14 mouse cellular contexts compared by ENCODE assay signal in genomic region chr9:61872246-61872941, GRCm38 (mm10). TPM values are rescaled to one million over a fixed set of nuclear protein-coding genes. Genes with fewer than 3 reads are reported as not detected.
A peak's percentile ranks its signal among the peaks of the same experiment; 100 is the strongest.
DNase-seq lines count a peak whose midpoint lies in the region; ATAC-seq and TF ChIP-seq lines count a peak whose summit lies in the region.
"Had no signal": no experiment of that assay in that cellular context is flagged by ENCODE, and none has a peak within 500 bp of the region (broad histone marks: within the 10 kb centered on the region; RNA-seq: fewer than 3 reads in every experiment).

No protein-coding gene starts in this region.

- TF ChIP-seq CTCF in heart, adult 2 months (IDR thresholded peaks at IDR 0.05): no peak

- DNase-seq in kidney, postnatal 10 days: no peak
- DNase-seq in limb, embryonic 10.5 days (ENCODE audit: low spot score): no peak
- no peak for DNase-seq in spleen, adult 18-20 months
- DNase-seq in heart, adult 2 months: no peak
- DNase-seq in liver, embryonic 11.5 days (ENCODE audit: low spot score): no peak
- DNase-seq: gastrocnemius, postnatal 25 days; heart, postnatal 36 days; kidney, postnatal 4 days; lung, embryonic 14.5 days had no signal

- H3K9me3 ChIP-seq in kidney, embryonic 15.5 days (replicated peaks): no peaks in the 10 kb centered on the region
- H3K9me3 ChIP-seq in forebrain, embryonic 12.5 days: no peaks in the 10 kb centered on the region
- no peaks in the 10 kb centered on the region for H3K9me3 ChIP-seq in limb, embryonic 10.5 days (replicated peaks)
- H3K9me3 ChIP-seq in neural tube, embryonic 15.5 days (replicated peaks): no peaks in the 10 kb centered on the region
- H3K9me3 ChIP-seq in liver, embryonic 11.5 days (ENCODE audit: control insufficient read depth, low read length): no peaks in the 10 kb centered on the region
- H3K9me3 ChIP-seq: embryonic facial prominence, embryonic 15.5 days; G1E had no signal

- no peak for TF ChIP-seq EP300 in heart, adult 2 months (IDR thresholded peaks at IDR 0.05; ENCODE audit: insufficient read depth, low read depth, low read length)

- ATAC-seq in kidney, embryonic 15.5 days (replicated peaks; ENCODE audit: low FRiP score): no peak
- ATAC-seq in forebrain, embryonic 12.5 days (ENCODE audit: low FRiP score): peak; percentile 95
- no peak for ATAC-seq in neural tube, embryonic 15.5 days (ENCODE audit: low FRiP score)
- no peak for ATAC-seq in liver, embryonic 11.5 days (replicated peaks; ENCODE audit: low FRiP score)

- no peak overlapping the region for H3K4me3 ChIP-seq in kidney, embryonic 15.5 days (replicated peaks)
- no peak overlapping the region for H3K4me3 ChIP-seq in forebrain, embryonic 12.5 days (replicated peaks)
- H3K4me3 ChIP-seq in limb, embryonic 10.5 days: no peak overlapping the region
- H3K4me3 ChIP-seq in neural tube, embryonic 15.5 days (replicated peaks): no peak overlapping the region
- H3K4me3 ChIP-seq in heart, adult 2 months: no peak overlapping the region
- no peak overlapping the region for H3K4me3 ChIP-seq in liver, embryonic 11.5 days (ENCODE audit: low read depth, low read length)
- H3K4me3 ChIP-seq: embryonic facial prominence, embryonic 15.5 days had no signal

- H3K4me2 ChIP-seq in kidney, embryonic 15.5 days: no peak overlapping the region
- H3K4me2 ChIP-seq in forebrain, embryonic 12.5 days: peak overlapping the region; percentile 13
- H3K4me2 ChIP-seq in neural tube, embryonic 15.5 days: no peak overlapping the region
- H3K4me2 ChIP-seq in liver, embryonic 11.5 days: no peak overlapping the region
- H3K4me2 ChIP-seq: embryonic facial prominence, embryonic 15.5 days; lung, embryonic 14.5 days had no signal

- TF ChIP-seq POLR2A in heart, adult 2 months (IDR thresholded peaks at IDR 0.05; ENCODE audit: insufficient read depth, low read depth, low read length): no peak

- intact Hi-C loops in heart, adult 2 months (cut with DNase I): no loop called here

- H3K9ac ChIP-seq in kidney, embryonic 15.5 days: no peak overlapping the region
- H3K9ac ChIP-seq in forebrain, embryonic 12.5 days: no peak overlapping the region
- H3K9ac ChIP-seq in neural tube, embryonic 15.5 days (replicated peaks): no peak overlapping the region
- no peak overlapping the region for H3K9ac ChIP-seq in heart, adult 2 months (ENCODE audit: low read depth, low read length)
- no peak overlapping the region for H3K9ac ChIP-seq in liver, embryonic 11.5 days (ENCODE audit: low read depth, low read length)
- H3K9ac ChIP-seq: embryonic facial prominence, embryonic 15.5 days; lung, embryonic 14.5 days had no signal

- H3K27me3 ChIP-seq in kidney, embryonic 15.5 days: peaks cover 22% of the 10 kb centered on the region
- H3K27me3 ChIP-seq in forebrain, embryonic 12.5 days: peaks cover 18% of the 10 kb centered on the region; the same call in 1 of the 2 replicates
- H3K27me3 ChIP-seq in limb, embryonic 10.5 days (ENCODE audit: low read depth, poor library complexity, severe bottlenecking): peaks cover 13% of the 10 kb centered on the region
- H3K27me3 ChIP-seq in neural tube, embryonic 15.5 days (replicated peaks): 0 out of 2 replicates have a peak, but pooled peaks cover 5% of the 10 kb centered on the region
- no peaks in the 10 kb centered on the region for H3K27me3 ChIP-seq in heart, adult 2 months (ENCODE audit: control insufficient read depth, insufficient read depth, low read length)
- peaks cover 4% of the 10 kb centered on the region; the same call in 1 of the 2 replicates for H3K27me3 ChIP-seq in liver, embryonic 11.5 days (replicated peaks; ENCODE audit: control insufficient read depth, insufficient read depth, low read length)

- 0 out of 2 replicates have a peak overlapping the region, but pooled peaks have one; percentile 41 for H3K27ac ChIP-seq in kidney, embryonic 15.5 days
- peak overlapping the region; percentile 93 for H3K27ac ChIP-seq in forebrain, embryonic 12.5 days
- H3K27ac ChIP-seq in limb, embryonic 10.5 days: peak overlapping the region; percentile 75
- peak overlapping the region; percentile 10; the same call in 1 of the 2 replicates for H3K27ac ChIP-seq in neural tube, embryonic 15.5 days (replicated peaks)
- H3K27ac ChIP-seq in heart, adult 2 months: no peak overlapping the region
- no peak overlapping the region for H3K27ac ChIP-seq in liver, embryonic 11.5 days (ENCODE audit: low read depth, low read length)
- H3K27ac ChIP-seq: embryonic facial prominence, embryonic 15.5 days had no signal

- no peaks in the 10 kb centered on the region for H3K79me2 ChIP-seq in heart, adult 2 months (replicated peaks; ENCODE audit: control insufficient read depth, insufficient read depth, low read length)

- H3K36me3 ChIP-seq in kidney, embryonic 15.5 days: no peaks in the 10 kb centered on the region
- H3K36me3 ChIP-seq in forebrain, embryonic 12.5 days (replicated peaks): no peaks in the 10 kb centered on the region
- H3K36me3 ChIP-seq in limb, embryonic 10.5 days: no peaks in the 10 kb centered on the region
- no peaks in the 10 kb centered on the region for H3K36me3 ChIP-seq in neural tube, embryonic 15.5 days
- no peaks in the 10 kb centered on the region for H3K36me3 ChIP-seq in heart, adult 2 months (ENCODE audit: control insufficient read depth, insufficient read depth, low read length)
- H3K36me3 ChIP-seq in liver, embryonic 11.5 days (ENCODE audit: control insufficient read depth, insufficient read depth, low read length): no peaks in the 10 kb centered on the region
- H3K36me3 ChIP-seq: embryonic facial prominence, embryonic 15.5 days; G1E had no signal

- peaks cover 25% of the 10 kb centered on the region for H3K4me1 ChIP-seq in kidney, embryonic 15.5 days
- peaks cover 58% of the 10 kb centered on the region for H3K4me1 ChIP-seq in forebrain, embryonic 12.5 days
- peaks cover 61% of the 10 kb centered on the region for H3K4me1 ChIP-seq in limb, embryonic 10.5 days
- H3K4me1 ChIP-seq in neural tube, embryonic 15.5 days: peaks cover 36% of the 10 kb centered on the region
- H3K4me1 ChIP-seq in heart, adult 2 months (ENCODE audit: control insufficient read depth, insufficient read depth, low read length): no peaks in the 10 kb centered on the region
- 0 out of 2 replicates have a peak, but pooled peaks cover 3% of the 10 kb centered on the region for H3K4me1 ChIP-seq in liver, embryonic 11.5 days (replicated peaks; ENCODE audit: control insufficient read depth, insufficient read depth, low read length)

- WGBS in kidney, embryonic 15.5 days: 70% methylated on average over 8 of the region's 8 CpGs
- WGBS in forebrain, embryonic 12.5 days: 8% methylated on average over 8 of the region's 8 CpGs
- 56% methylated on average over 8 of the region's 8 CpGs for WGBS in limb, embryonic 10.5 days
- 22% methylated on average over 8 of the region's 8 CpGs for WGBS in neural tube, embryonic 15.5 days
- WGBS in heart, adult 2 months: 84% methylated on average over 8 of the region's 8 CpGs
- WGBS in liver, embryonic 11.5 days: 62% methylated on average over 8 of the region's 8 CpGs

RNA-seq across cellular contexts. Expression of gene Rplp1, which starts 41.9 kb away (rescaled TPM):
- 1,379 and 1,393 TPM in 2 replicates for polyA plus RNA-seq in kidney, embryonic 15.5 days (2015; fragmentation: Nextera tagmentation; extraction: Ambion mirVana)
- 758 and 840 TPM in 2 replicates for polyA plus RNA-seq in forebrain, embryonic 12.5 days (2016; fragmentation: Nextera tagmentation; extraction: Ambion mirVana)
- polyA plus RNA-seq in limb, embryonic 10.5 days (2016; fragmentation: Nextera tagmentation; extraction: Ambion mirVana): 1,122 and 1,351 TPM in 2 replicates
- 998 and 1,098 TPM in 2 replicates for polyA plus RNA-seq in neural tube, embryonic 15.5 days (2015; fragmentation: Nextera tagmentation; extraction: Ambion mirVana)
- total RNA-seq in heart, adult 2 months (2021): 1,000 to 10,000 TPM; 1,490 to 1,640 TPM
- 2,522 and 4,232 TPM in 2 replicates for polyA plus RNA-seq in heart, adult 2 months (2012; rRNA removed)
- 1,876 and 2,139 TPM in 2 replicates for polyA plus RNA-seq in liver, embryonic 11.5 days (2014; fragmentation: Nextera tagmentation; extraction: Ambion mirVana)

Comparison
In these comparisons a context has a peak if more than half of its experiments do, and no peak if none do; other contexts are left out.
1. H3K27ac ChIP-seq: peak in kidney, embryonic 15.5 days (single experiment), forebrain, embryonic 12.5 days (single experiment), limb, embryonic 10.5 days (single experiment) and neural tube, embryonic 15.5 days (single experiment); none in heart, adult 2 months (single experiment) and liver, embryonic 11.5 days (single experiment).